Mouse (Mus musculus) adrenal gland, adult 8-10 months (tissue): ENCODE data around the gene Gsg1l. TPM values are rescaled to one million over a fixed set of nuclear protein-coding genes. Genes with fewer than 3 reads are reported as not detected.

ENCODE experiments used
- DNase-seq: peaks from one replicate; pipeline ENCODE4 v3.0.0; 2022
- total RNA-seq, 4 experiments: library from RNA; stranded (reverse); gene quantifications; 2 replicates each; pipeline ENCODE4 v1.2.4; 2022

The Gsg1l gene
- total RNA-seq, 4 experiments from 2014 or later, result 88.3 to 136 (median 104) TPM

- no peak for DNase-seq
Observed at GRCm38 (mm10) chr7:125979591-125979990, 102.6 kb downstream of the Gsg1l start.

DNA sequence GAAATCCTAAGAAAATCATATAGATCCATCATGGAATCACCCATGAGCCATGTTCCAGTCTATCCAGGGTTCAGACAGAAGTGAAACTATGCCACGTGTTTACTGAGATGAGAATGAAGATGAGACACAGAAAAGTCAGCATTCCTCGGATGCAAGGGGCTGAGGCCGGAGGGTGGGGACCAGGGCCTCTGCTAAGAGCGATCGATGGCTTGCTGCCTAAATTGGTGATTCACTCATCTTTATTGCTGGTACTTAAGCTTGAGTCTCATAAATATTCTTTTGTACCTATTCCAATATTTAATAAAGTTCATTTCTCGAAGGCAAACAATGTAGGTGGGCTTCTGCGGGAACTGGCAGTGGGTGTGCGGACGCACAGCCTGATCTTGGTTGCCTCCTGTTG is 105.5 kb downstream of the Gsg1l start:
- no peak for DNase-seq

DNA sequence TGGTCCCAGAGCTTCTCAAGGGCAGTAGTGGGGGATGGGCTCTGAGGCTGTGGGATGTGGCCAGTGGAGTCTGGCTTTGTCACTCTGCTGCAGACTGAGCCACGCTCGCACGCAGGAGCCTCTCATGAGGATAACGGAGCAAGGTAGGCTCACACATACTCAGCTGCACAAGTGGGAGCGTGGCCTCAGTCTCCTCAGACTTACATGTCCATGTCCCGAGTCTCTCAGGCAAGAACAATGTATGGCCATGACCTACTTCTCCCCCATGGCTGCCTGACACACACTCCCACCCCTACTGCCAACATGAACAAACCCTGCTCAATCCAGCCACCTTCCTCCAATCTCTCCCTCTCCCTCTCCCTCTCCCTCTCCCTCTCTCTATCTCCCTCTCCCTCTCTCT is 106.8 kb downstream of the Gsg1l start:
- DNase-seq, result no peak

DNA sequence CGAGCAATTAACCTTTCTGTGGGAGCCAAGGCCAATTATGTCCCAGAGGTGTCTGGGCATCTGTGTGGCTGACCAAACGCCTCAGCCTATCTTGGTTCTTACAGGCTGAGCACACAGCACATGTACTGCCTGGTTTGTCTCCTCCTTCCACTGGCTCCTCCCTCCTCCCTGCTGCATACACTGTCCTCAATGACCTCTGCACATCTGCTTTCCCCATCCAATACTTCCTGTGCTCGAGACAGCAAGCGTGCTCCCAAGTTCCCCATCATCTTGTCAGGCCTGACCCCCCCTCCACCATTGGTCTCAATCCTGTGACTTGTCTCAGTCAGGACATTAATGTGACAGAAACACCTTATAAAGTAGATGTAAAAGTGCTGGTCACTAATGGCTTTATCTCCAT is 108.3 kb downstream of the Gsg1l start:
- DNase-seq, result no peak

DNA sequence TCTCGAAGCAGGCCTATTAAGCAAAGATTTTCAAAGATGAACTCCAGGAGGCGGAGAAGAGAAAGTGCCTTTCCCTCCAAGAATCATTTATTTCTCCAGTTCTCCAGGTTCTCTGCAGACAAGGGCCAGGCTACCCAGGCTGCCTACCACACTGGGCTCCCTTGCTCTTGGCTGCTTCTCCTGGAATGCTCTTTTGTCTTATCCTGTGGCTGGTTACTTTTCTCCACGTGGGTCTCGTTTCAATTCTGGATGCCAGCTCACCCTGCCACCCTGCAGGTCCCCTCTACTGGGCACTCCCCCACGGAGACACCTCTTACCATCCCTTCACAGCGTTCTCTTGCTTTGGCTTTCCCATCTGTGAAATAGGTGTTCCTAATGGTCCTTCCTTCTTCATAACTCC is 109.4 kb downstream of the Gsg1l start:
- no peak for DNase-seq

GRCm38 (mm10) chr7:125972174-125972672 is 110.0 kb downstream of the Gsg1l start:
- DNase-seq, result no peak

DNA sequence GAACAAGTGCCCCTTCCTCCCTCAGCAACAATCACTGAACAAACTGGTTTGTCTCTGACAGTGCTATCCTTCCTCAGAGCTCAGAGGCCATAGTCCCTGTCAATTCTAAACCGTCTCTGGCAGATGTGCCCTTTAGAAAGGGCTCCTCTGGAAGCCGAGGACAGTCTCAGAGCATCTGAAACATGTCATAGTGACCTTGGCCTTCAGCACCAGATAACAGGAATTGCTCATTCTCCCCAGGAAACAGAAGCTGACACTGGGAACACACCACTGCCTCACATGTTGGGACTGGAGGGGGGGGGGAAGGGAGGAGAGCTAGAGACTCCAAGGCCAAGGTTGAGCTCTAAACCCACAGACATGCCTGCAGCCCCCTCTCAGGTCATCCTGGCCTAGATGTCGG is 113.1 kb downstream of the Gsg1l start:
- DNase-seq, result peak; percentile 79

- no peak for DNase-seq
Observed at GRCm38 (mm10) chr7:125966402-125967261, 115.6 kb downstream of the Gsg1l start.

- DNase-seq, result no peak
Observed at GRCm38 (mm10) chr7:125964087-125964607, 118.1 kb downstream of the Gsg1l start.

- no peak for DNase-seq
Observed at GRCm38 (mm10) chr7:125959294-125960048, 122.7 kb downstream of the Gsg1l start.

GRCm38 (mm10) chr7:125958856-125959255 is 123.4 kb downstream of the Gsg1l start:
- no peak for DNase-seq

DNA sequence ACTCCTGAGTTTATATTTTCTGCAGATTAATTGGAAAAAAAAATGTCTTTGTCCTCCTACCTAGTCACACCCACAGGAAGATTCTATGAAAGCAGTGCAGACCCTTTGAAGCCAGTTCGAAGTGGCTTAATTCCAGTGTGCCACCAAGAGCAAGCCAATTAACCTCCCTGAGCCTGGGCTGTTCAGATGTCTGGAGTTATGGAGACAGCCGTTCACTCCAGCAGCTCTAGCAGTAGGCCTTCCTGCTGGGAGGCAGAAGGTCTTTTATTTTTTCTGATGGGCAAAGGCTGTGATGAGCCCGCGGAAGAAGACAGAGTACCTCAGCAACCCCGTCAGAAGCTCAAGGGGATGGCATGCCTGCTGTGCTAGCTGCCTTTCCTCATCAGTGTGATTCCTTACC is 127.2 kb downstream of the Gsg1l start:
- no peak for DNase-seq

DNA sequence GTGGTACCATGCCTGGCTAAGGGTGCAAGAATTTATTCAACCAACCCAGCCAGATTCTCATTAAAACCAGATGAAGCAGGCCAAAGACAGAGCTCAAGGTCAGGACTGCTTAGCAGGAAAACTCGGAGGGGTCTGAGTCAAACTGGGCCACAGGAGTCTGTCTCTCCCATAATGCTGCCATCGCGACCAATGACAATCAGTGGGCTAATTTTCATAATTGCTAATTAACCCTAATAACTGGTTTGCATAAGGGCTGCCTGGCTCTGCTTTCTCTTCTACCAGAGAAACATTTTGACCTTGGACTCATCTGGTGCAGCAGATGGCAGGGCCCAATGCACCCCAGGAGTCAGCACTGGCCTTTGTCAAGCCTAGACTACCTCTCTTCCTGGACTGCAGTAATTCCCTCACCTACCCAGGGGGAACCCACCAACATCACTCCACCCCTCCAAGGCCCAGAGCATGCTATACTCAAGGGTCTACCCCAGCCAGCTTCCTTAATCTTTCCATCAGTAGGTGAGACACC is 127.8 kb downstream of the Gsg1l start:
- no peak for DNase-seq

DNA sequence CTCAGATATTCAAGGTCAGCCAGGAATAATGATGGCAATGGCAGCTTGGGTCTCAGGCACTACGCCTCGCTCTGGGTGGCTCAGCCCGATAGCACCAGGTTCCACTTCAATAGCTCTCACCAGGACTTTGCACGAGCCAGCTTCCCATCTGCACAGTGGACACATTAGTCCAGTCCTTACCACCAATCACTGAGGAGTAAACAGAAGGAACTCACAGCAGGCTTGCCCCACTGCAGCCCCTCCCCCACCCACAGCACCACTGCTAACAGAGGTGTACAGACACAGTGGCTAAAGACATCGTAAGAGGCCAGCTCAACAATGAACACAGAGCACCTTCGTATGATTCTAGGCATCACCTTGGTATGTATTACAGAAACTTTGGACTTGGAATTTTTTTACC is 128.4 kb downstream of the Gsg1l start:
- no peak for DNase-seq

DNA sequence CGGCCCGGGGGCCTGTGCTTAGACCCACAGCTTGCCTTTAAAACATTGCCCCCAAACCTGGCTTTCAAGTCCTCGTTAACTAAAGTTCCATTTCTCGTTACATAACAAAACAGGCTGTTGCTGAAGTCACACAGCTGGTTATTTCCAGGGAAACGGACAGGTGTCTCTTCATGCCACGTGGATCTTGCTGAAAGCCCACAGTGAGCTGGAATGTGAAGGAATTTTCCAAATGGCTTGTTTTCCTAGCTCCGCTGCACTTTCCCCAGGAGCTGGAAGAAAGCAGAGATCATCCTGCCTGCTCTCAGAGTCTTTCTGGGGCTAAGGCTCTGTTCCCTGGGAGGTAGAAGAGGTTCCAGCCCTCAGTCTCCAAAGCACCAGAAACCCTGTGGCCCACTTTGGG is 130.3 kb downstream of the Gsg1l start:
- no peak for DNase-seq

DNA sequence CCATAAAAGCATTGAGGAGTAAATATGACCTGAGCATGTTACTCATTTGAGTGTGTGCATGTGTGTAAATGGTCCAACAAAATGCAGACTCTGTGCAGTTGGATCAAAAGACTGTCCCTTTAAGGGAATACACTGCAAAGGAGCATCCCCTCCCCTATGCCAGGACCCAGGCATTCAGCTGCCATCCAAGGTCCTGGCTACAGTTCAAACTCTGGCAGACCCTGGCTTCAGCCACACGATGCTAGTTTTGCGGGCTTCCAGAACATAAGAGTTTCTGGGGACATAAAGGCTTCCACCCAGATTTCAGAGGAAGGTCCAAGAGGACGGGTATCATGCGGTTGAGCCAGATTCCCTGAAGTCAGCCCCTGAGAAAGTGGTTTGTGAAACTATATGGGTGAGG is 133.2 kb downstream of the Gsg1l start:
- no peak for DNase-seq

- no peak for DNase-seq
Observed at GRCm38 (mm10) chr7:125945915-125946314, 136.3 kb downstream of the Gsg1l start.

- DNase-seq, result peak; percentile 45
Observed at GRCm38 (mm10) chr7:125944631-125945030, 137.6 kb downstream of the Gsg1l start.

DNA sequence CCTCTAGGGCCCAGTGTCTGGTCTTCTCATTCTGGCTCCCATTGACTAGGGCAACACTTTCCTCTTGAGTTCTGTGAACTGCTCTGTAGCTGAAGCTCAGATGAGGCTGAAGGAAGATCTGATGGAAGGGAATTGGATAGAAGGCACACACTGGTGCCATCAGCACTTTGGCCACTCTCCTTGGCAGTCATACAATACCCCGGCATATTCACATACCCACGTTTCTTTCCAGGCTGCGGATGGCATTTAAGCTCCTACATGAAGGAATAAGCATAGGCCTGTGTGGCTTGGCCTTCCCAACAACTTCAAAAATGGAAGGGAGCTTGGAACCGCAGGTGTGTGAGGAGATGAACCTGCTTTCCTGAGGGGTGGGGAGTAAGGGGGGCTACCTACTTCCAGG is 138.7 kb downstream of the Gsg1l start:
- DNase-seq, result no peak

GRCm38 (mm10) chr7:125942365-125943090 is 139.7 kb downstream of the Gsg1l start:
- no peak for DNase-seq

GRCm38 (mm10) chr7:125934319-125934718 is 147.9 kb downstream of the Gsg1l start:
- no peak for DNase-seq
